Mouse (Mus musculus): ENCODE data around the gene Fnbp1.

Gene Fnbp1

GRCm38 (mm10) chr2:31061868-31062628, 79.8 kb downstream of the Fnbp1 start:
- peak in 1 of 2 experiments; percentile 23 for DNase-seq

GRCm38 (mm10) chr2:31060787-31061730, 80.7 kb downstream of the Fnbp1 start:
- DNase-seq = peak; percentile 28 to 55

- DNase-seq = no peak
Measured at GRCm38 (mm10) chr2:31060271-31060670, 81.5 kb downstream of the Fnbp1 start.

- DNase-seq = no peak
Measured at GRCm38 (mm10) chr2:31058443-31058842, 83.4 kb downstream of the Fnbp1 start.

GRCm38 (mm10) chr2:31057549-31058177, 84.1 kb downstream of the Fnbp1 start:
- DNase-seq = no peak

GRCm38 (mm10) chr2:31056070-31056469, 85.7 kb downstream of the Fnbp1 start:
- no peak for DNase-seq

GRCm38 (mm10) chr2:31053851-31054340, 87.9 kb downstream of the Fnbp1 start:
- DNase-seq = no peak

- no peak for DNase-seq
Measured at GRCm38 (mm10) chr2:31053426-31053825, 88.4 kb downstream of the Fnbp1 start.

GRCm38 (mm10) chr2:31052441-31052840, 89.4 kb downstream of the Fnbp1 start:
- no peak for DNase-seq

GRCm38 (mm10) chr2:31048037-31048436, 93.8 kb downstream of the Fnbp1 start:
- DNase-seq = no peak

- no peak for DNase-seq
Measured at GRCm38 (mm10) chr2:31043856-31044255, 98.0 kb downstream of the Fnbp1 start.

GRCm38 (mm10) chr2:31042881-31043280, 98.9 kb downstream of the Fnbp1 start:
- DNase-seq = no peak

- no peak for DNase-seq
Measured at GRCm38 (mm10) chr2:31041386-31041785, 100.4 kb downstream of the Fnbp1 start.

GRCm38 (mm10) chr2:31040487-31040886, 101.3 kb downstream of the Fnbp1 start:
- DNase-seq = no peak

GRCm38 (mm10) chr2:31040043-31040442, 101.8 kb downstream of the Fnbp1 start:
- DNase-seq = no peak

GRCm38 (mm10) chr2:31036811-31037210, 105.0 kb downstream of the Fnbp1 start:
- DNase-seq = no peak

- DNase-seq = no peak
Measured at GRCm38 (mm10) chr2:31031972-31032371, 109.8 kb downstream of the Fnbp1 start.

- no peak for DNase-seq
Measured at GRCm38 (mm10) chr2:31026642-31027041, 115.2 kb downstream of the Fnbp1 start.

- no peak for DNase-seq
Measured at GRCm38 (mm10) chr2:31025458-31025857, 116.3 kb downstream of the Fnbp1 start.

GRCm38 (mm10) chr2:31024618-31025370, 117.0 kb downstream of the Fnbp1 start:
- peak in 1 of 2 experiments; percentile 45 for DNase-seq

GRCm38 (mm10) chr2:31023940-31024339, 117.9 kb downstream of the Fnbp1 start:
- DNase-seq = no peak

GRCm38 (mm10) chr2:31020202-31020601, 121.6 kb downstream of the Fnbp1 start:
- DNase-seq = no peak

Measured in thymus, adult 18-20 months (tissue).